ENCODE assay signal across 24 mouse cellular contexts in the genomic region with DNA sequence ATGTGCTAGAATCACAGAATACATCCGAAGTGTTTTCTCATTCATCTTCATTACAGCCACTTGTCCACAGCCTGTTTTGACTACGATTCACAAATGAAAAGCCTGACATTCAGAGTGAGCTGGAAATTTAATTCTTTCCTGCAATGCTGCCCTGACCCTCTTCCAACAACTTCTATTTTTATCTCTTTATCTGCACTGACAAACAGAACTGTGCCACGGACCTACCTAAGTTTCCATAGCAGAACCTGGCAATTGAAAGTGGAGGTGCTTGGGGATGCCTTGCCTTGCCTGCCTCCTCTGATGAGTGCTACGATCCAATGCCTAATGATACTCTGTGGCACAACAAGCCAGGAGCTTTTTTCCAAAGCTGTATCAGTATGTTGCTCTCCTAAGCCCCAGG. TPM values are rescaled to one million over a fixed set of nuclear protein-coding genes. Genes with fewer than 3 reads are reported as not detected.
DNase-seq lines count a peak whose midpoint lies in the region; ATAC-seq and TF ChIP-seq lines count a peak whose summit lies in the region.
"Had no signal": no experiment of that assay in that cellular context is flagged by ENCODE, and none has a peak within 500 bp of the region (broad histone marks: within the 10 kb centered on the region; RNA-seq: fewer than 3 reads in every experiment).

No protein-coding gene starts in this region.

- H3K79me2 ChIP-seq in liver, adult 2 months (ENCODE audit: control insufficient read depth, insufficient read depth, low read length), result peaks cover 18% of the 10 kb centered on the region

- no peak overlapping the region for H3K4me3 ChIP-seq in liver, adult 2 months (ENCODE audit: insufficient read depth, low read depth, low read length)
- H3K4me3 ChIP-seq in liver, embryonic 12.5 days, result no peak overlapping the region

- no peak overlapping the region for H3K9ac ChIP-seq in liver, adult 2 months (ENCODE audit: low read depth, low read length)
- no peak overlapping the region for H3K9ac ChIP-seq in liver, embryonic 12.5 days

- no peaks in the 10 kb centered on the region for H3K9me3 ChIP-seq in liver, embryonic 12.5 days (replicated peaks)
- H3K9me3 ChIP-seq: G1E had no signal

- no peaks in the 10 kb centered on the region for H3K27me3 ChIP-seq in liver, adult 2 months (ENCODE audit: control insufficient read depth, insufficient read depth, low read length)
- no peaks in the 10 kb centered on the region for H3K27me3 ChIP-seq in liver, embryonic 12.5 days (replicated peaks)
- H3K27me3 ChIP-seq: CH12.LX had no signal

- H3K27ac ChIP-seq in liver, adult 2 months (replicated peaks; ENCODE audit: insufficient read depth, low read depth, low read length), result peak overlapping the region; percentile 77
- no peak overlapping the region for H3K27ac ChIP-seq in liver, embryonic 12.5 days

- peak; percentile 80 for DNase-seq in liver, adult 2 months (ENCODE audit: extremely low read depth, low read depth, low spot score)
- DNase-seq in brain, adult 2 months (ENCODE audit: low read depth, low spot score), result peak; percentile 5
- DNase-seq: adrenal gland, adult 2 months; adrenal gland, adult 8-10 months; adrenal gland, postnatal 10 days; adrenal gland, postnatal 14 days; adrenal gland, postnatal 25 days; adrenal gland, postnatal 36 days; B cell, adult 2 months; cerebellum, adult 11 months; cerebellum, adult 11-12 months; cerebellum, adult 18-20 months; cerebellum, adult 2 months had no signal

- TF ChIP-seq CTCF in liver, adult 2 months (IDR thresholded peaks at IDR 0.05; ENCODE audit: low read depth, low read length), result no peak

- H3K4me2 ChIP-seq in liver, embryonic 12.5 days, result no peak overlapping the region

- no peak for ATAC-seq in liver, embryonic 12.5 days
- no peak for ATAC-seq in granulocyte monocyte progenitor cell, adult 5-6 weeks (replicated peaks; ENCODE audit: poor library complexity, severe bottlenecking)
- ATAC-seq: activated CD4-positive, CD25-positive, alpha-beta regulatory T cell, adult 4 months; CD4-positive, CD25-positive, alpha-beta regulatory T cell, adult 4 months; Patski had no signal

- TF ChIP-seq POLR2A in liver, adult 2 months (IDR thresholded peaks at IDR 0.05; ENCODE audit: extremely low read depth, insufficient read depth, low read length), result no peak

- peaks cover 17% of the 10 kb centered on the region for H3K36me3 ChIP-seq in liver, adult 2 months (ENCODE audit: control insufficient read depth, insufficient read depth, low read length)
- no peaks in the 10 kb centered on the region for H3K36me3 ChIP-seq in liver, embryonic 12.5 days
- H3K36me3 ChIP-seq: G1E had no signal

- WGBS in liver, adult 2 months, result 22% methylated on average over 4 of the region's 4 CpGs
- 56% methylated on average over 4 of the region's 4 CpGs for WGBS in liver, embryonic 12.5 days (ENCODE audit: insufficient replicate concordance)

- peaks cover 42% of the 10 kb centered on the region for H3K4me1 ChIP-seq in liver, adult 2 months (ENCODE audit: control insufficient read depth, insufficient read depth, low read length)
- no peaks in the 10 kb centered on the region for H3K4me1 ChIP-seq in liver, embryonic 12.5 days

RNA-seq across cellular contexts. Expression of a gene that starts 21.4 kb away (rescaled TPM):
- total RNA-seq in liver, adult 2 months (2014; rRNA removed), result 117 and 133 TPM in 2 replicates
- 52.9 and 53.4 TPM in 2 replicates for polyA plus RNA-seq in liver, adult 2 months (2012; rRNA removed)
- polyA plus RNA-seq in liver, embryonic 12.5 days (2016; fragmentation: Nextera tagmentation; extraction: Ambion mirVana), result 8.0 and 8.6 TPM in 2 replicates
- total RNA-seq in granulocyte monocyte progenitor cell, adult 5-6 weeks (2014; fragmentation: Nextera tagmentation), result not detected in 2 replicates
- not detected in 2 replicates for total RNA-seq in granulocyte monocyte progenitor cell, adult 5-6 weeks (2017)
- total RNA-seq: adrenal gland, postnatal 25 days; CH12.LX; ES-E14; MEL had no signal
- polyA plus RNA-seq: brain, embryonic 14.5 days; C2C12; G1E; Patski had no signal

Comparison
In these comparisons a context has a peak if more than half of its experiments do, and no peak if none do; other contexts are left out.
1. RNA of a gene that starts 21.4 kb away (total RNA-seq): 117 to 133 TPM in liver, adult 2 months; not detected in granulocyte monocyte progenitor cell, adult 5-6 weeks; every median in the first group is over 100 times any median in the second.